Mouse (Mus musculus) embryonic fibroblast, embryonic 13.5 days (primary cell): ENCODE measurements around the gene Chp2.

Source experiments
- CTCF ChIP-seq: IDR thresholded peaks from 2 replicates; pipeline ENCODE4 v1.5.1; 2011; ENCODE audit warnings: mild to moderate bottlenecking, control low read depth, low read length, moderate library complexity, borderline replicate concordance; ENCODE audit not compliant: insufficient read depth
- POLR2A ChIP-seq: IDR thresholded peaks from 2 replicates; pipeline ENCODE4 v1.6.1; 2011; ENCODE audit warnings: low read depth, mild to moderate bottlenecking, control low read depth, low read length, moderate library complexity

DNA sequence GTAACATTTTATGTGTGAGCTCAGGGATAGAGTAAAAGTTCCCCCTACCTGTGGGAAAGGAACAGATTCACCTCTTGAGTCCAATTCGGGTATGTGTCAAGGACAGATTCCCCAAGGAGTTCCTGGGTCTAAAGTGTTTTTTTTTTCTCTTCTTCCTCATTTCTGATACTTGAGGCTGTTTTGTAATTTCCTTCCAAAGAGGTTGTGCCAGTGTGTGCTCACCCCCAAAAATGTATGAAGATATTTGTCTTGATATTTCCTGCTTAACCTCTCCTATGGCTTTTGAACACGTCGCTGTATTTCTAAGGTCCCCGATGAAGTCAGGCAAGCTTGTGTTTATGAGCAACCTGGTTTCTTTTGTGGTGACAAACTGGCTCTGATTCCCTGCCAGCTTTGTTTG lies 39.2 kb downstream of the Chp2 start:
- no peak for TF ChIP-seq CTCF
- TF ChIP-seq POLR2A: no peak
